Mouse (Mus musculus) urinary bladder, postnatal 14 days (tissue): ENCODE results near the gene Scnn1a.
A peak's percentile ranks its signal among the peaks of the same experiment; 100 is the strongest.

Source experiments
- DNase-seq: peaks from one replicate; pipeline ENCODE4 v3.0.0; 2021; ENCODE audit warnings: low spot score

Scnn1a gene

GRCm38 (mm10) chr6:125309406-125309805, 11.1 kb upstream of the Scnn1a start:
- no peak for DNase-seq

DNA sequence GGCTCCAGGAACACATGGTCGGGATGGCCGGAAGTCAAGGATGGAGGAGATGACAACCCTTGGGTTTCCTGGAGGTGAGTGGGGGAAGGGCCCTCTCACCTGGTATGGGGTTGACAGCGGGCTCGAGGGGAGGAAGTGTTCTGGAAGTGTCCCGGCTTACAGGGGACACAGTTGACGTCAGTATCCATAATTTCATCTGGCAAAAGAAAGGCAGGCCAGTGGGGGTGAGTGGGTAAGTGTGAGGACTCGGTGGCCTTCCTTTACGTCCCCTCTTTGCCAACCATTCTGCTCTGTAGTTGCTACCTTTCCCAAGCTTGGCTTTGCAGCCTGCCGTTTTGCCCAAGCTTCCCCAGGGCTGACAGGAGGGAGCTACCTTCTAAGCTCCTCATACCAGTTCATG, 8.3 kb upstream of the Scnn1a start:
- no peak for DNase-seq

GRCm38 (mm10) chr6:125312581-125313355, 7.7 kb upstream of the Scnn1a start:
- DNase-seq: no peak

- peak; percentile 92 for DNase-seq
These were observed 6.8 kb upstream of the Scnn1a start, which contains the start of gene Ltbr for GRCm38 (mm10) chr6:125313546-125314230. Gene Ltbr, minus strand, starts transcription at chr6:125313885.

- DNase-seq: no peak
These were observed 6.3 kb upstream of the Scnn1a start for GRCm38 (mm10) chr6:125314231-125314563.

GRCm38 (mm10) chr6:125314746-125315145, 5.7 kb upstream of the Scnn1a start:
- no peak for DNase-seq

- no peak for DNase-seq
These were observed 3.4 kb upstream of the Scnn1a start for GRCm38 (mm10) chr6:125317077-125317476.

DNA sequence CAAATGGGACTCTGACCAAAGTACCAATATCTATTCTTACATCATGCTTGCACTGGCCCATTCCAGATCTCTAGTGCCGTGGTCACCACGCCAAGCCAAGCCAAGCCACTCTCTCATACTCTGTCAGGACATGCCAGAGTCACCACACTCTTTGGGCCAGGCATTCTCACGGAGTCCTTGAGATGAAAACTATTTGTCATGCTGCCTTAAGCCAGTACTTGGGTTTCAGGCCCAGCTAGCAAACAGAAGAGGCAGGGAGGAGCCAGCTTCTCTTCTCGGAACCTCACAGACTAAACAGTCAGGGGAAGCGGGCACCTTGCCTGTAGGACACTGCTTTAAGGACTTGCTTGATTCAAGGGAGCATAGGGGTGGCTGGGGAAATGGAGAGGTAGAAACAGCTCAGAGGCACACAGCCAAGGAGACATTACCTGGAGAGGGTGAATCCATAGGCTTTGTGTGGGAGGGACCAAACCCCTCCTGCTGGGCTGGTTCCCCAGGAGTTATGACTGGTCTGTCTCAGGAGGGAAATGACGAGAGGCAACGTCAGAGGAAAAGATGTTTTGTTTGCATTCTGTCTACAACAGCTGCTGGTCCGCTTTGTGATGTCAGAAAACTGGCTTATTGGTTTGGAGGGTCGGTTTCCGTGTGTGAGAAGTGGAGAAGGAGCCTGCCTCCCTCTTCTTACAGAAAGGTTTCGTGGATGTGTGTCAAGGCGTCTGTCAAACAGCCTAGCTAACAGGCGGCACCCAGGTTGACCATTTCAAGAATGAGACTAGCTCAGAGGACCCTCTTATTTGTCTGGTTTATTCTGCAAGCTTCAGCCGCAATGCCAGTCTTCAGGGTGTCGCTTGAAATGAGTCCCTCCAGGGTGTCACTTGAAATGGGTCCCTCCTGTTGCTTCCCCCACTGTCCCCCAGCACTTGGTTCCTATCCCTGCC, 1.2 kb upstream of the Scnn1a start:
- peak; percentile 33 for DNase-seq

- DNase-seq: no peak
These were observed 551 bp upstream of the Scnn1a start for GRCm38 (mm10) chr6:125319919-125320296.

DNA sequence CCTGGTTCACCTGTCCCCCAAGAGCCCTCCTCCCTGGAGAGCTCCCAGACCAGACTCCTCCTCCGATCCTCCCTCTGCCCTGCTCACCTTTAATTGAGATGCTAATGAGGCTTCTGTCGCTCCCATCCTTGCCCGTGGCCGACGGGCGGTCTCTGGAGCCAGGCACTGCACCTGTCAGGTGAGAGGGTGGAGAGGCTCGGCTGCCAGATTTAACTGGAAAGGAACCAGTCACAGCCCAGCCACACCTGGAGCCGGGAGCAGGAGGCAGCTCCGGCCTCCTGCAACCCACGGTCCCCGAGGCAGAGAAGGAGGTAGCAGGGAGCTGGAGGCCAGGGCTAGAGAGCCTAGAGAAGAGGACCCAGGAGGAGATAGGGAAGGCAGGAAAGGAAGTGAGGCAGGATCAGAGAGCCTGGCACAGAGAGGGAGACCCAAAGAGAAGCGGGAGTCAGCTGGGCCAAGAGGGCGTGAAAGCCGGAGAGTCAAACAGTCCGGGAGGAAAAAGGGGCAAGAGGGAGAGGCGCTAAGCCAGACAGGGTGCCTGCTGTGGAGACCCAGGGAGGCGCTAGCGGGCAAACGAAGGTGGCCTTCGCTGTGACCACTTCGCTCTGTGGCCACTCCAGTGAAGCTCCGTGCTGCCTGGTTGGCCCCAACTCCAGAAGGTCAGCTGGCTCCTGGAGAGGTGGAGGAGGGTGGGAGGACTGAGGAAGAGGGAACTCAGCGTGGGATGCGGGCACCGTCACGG, 826 bp downstream of the Scnn1a start:
- no peak for DNase-seq

DNA sequence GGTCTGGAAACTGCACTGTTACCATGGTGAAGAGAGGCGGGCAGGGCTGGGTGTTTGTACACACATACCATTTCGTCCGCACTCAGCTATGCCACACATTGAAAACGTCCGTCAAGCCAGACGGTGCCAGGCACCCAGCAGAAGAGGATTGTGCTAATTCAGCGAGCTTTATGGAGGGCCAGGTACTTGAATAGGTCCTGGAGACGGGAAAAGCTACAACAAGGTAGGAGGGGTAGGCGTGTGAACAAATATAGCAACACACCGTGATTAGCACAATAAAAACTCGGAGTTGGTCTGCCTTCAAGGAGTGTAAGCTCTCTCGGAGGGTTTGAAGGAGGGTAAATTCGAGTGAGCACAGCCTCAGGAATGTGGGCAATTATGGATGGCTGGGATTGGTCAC, 2.3 kb downstream of the Scnn1a start:
- DNase-seq: no peak

DNA sequence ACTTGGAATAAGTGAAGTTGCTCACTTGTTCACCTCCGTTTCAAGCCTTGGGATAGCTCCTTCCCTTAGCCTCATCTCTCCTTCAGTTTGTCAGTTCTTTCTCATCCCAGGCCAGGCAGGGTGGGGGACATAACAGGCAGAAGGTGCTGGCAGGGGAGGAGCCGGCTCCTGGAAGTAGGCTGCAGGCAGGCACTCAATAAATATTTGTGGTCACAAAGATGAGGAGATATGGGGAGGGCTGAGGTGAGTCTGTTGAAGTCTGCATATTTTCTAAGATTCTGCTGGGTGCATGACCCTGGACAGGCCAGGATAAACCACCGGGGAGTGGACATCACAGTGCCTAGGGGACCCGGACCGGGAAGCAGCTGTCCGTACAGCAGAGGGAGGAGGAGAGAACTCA, 3.1 kb downstream of the Scnn1a start:
- peak; percentile 32 for DNase-seq

GRCm38 (mm10) chr6:125325337-125325736, 4.9 kb downstream of the Scnn1a start:
- no peak for DNase-seq

- DNase-seq: peak; percentile 49
These were observed 7.8 kb downstream of the Scnn1a start for GRCm38 (mm10) chr6:125328243-125328642.

GRCm38 (mm10) chr6:125330626-125331326, 10.3 kb downstream of the Scnn1a start:
- peak; percentile 96 for DNase-seq

DNA sequence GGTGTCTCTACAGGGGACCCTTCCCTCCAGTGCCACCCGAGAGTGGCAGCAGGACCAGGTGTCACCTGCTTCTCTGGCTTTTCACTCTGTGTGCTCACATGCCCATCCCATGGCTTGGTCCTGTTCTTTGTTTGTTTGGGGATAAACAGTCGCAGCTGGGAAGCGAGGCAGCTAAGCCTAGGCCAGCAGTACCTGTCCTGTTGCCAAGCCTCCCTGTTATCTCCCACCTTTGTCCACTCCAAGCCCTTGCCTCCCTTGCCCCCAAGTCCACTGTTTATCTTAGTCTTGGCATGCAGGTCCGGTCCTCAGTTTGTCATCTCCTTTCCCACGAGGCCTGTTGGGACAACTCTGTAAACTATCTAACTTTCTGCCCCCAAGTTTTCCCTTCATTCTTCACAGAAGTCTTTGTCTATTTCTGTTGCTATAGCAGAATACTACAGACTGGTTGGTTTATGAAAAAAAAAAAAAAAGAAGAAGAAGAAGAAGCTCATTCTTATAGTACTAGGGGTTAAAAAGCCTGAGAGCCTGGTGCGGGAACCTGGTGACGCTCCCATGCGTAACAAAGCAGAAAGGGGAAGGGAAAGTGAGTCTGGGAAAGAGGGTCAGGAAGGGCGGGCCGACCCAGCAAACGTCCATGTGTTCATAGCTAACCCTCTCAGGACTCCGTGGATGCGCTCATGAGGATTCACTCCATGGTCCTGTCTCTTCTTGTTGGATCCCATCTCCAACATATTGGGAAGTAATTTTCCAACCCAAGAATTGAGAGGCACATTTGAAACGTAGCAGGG, 12.8 kb downstream of the Scnn1a start:
- no peak for DNase-seq

- DNase-seq: no peak
These were observed 13.9 kb downstream of the Scnn1a start for GRCm38 (mm10) chr6:125334356-125334755.

DNA sequence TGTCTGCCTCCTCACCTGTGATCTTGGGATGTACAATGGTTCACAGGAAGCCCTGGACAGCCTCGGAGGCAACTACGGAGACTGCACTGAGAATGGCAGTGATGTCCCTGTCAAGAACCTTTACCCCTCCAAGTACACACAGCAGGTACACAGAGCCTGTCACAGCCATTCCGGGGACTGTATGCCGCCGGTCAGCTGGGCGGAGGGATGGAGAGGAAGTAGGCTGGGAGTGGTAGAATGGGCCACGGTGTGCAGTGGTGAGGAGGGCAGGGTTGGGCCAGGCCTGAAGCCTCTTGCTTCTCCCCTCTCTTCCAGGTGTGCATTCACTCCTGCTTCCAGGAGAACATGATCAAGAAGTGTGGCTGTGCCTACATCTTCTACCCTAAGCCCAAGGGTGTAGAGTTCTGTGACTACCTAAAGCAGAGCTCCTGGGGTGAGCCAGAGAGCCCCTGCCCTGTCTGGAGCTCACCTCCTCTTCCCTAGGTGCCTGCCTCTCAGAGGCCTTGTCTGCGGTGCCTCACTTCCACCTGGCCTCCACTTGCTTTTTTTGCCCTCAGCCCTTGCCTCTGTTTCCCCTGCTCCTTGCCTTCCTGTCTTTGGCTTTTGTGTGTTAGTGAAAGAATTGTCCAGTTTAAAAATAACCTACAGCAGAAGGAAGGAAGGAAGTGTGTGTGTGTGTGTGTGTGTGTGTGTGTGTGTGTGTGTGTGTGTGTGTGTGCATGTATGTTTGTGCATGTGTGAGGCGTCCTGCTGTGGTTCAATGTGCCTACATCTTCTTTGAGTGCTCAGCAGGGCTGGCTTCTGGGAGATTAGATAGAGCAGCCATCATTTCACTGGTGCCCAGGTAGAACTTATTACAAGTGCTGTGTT, 18.6 kb downstream of the Scnn1a start:
- no peak for DNase-seq

DNA sequence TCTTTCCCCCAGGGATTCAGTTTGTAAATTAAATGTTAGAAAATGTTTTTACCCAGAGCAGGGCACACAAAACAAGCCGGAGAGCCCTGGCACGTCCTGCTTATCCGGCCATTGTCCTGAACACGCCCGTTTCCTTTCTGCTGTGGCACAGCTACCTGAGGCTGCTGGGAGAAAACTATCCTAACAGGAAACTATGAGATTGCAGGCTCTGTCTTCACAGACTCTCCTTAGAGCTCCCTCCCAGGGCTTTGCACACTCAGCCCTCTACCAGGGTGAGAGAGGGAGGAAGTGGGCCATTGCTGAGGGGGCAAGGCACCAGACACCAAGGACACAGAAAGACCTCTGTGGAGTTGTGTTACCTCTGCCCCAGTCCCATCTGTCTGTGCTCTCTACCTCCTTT, 19.8 kb downstream of the Scnn1a start:
- DNase-seq: no peak
